Mouse (Mus musculus) adrenal gland, postnatal 14 days (tissue): ENCODE data around the gene Pmpca. TPM values are rescaled to one million over a fixed set of nuclear protein-coding genes. Genes with fewer than 3 reads are reported as not detected.
"Not testable (repeated sequence)": the region's sequence is repeated elsewhere in the genome, so short reads cannot be mapped to it uniquely, and the experiment has no call there.

ENCODE experiments used
- DNase-seq: peaks from one replicate; pipeline ENCODE4 v3.0.0; 2021; ENCODE audit warnings: mixed read lengths
- total RNA-seq: library from RNA; stranded (reverse); gene quantifications from 2 replicates; pipeline ENCODE4 v1.2.3, GENCODE M21; 2021

Gene Pmpca
- total RNA-seq, 1 experiment from 2014 or later: 122 TPM

GRCm38 (mm10) chr2:26368572-26368971, 20.6 kb upstream of the Pmpca start:
- DNase-seq: peak; percentile 52

GRCm38 (mm10) chr2:26372396-26372795, 16.7 kb upstream of the Pmpca start:
- no peak for DNase-seq

GRCm38 (mm10) chr2:26380131-26380771, 8.9 kb upstream of the Pmpca start, which contains the start of gene Snapc4:
Gene Snapc4 (minus strand): TSS chr2:26380653.
- peak; percentile 93 for DNase-seq

- DNase-seq: not testable (repeated sequence)
Measured at GRCm38 (mm10) chr2:26380871-26381270, 8.3 kb upstream of the Pmpca start.

- DNase-seq: no peak
Measured at GRCm38 (mm10) chr2:26387713-26388112, 1.4 kb upstream of the Pmpca start.

- peak; percentile 57 for DNase-seq
Measured at GRCm38 (mm10) chr2:26388682-26389153, 421 bp upstream of the Pmpca start.

GRCm38 (mm10) chr2:26390954-26391353, 1.8 kb downstream of the Pmpca start:
- DNase-seq: no peak

GRCm38 (mm10) chr2:26391617-26392016, 2.5 kb downstream of the Pmpca start:
- no peak for DNase-seq

- DNase-seq: no peak
Measured at GRCm38 (mm10) chr2:26398978-26399377, 9.8 kb downstream of the Pmpca start.

GRCm38 (mm10) chr2:26399647-26400046, 10.5 kb downstream of the Pmpca start:
- no peak for DNase-seq

GRCm38 (mm10) chr2:26400296-26400695, 11.2 kb downstream of the Pmpca start:
- no peak for DNase-seq

GRCm38 (mm10) chr2:26401023-26401422, 11.9 kb downstream of the Pmpca start:
- DNase-seq: no peak

GRCm38 (mm10) chr2:26402265-26402664, 13.1 kb downstream of the Pmpca start:
- DNase-seq: no peak

GRCm38 (mm10) chr2:26403306-26403705, 14.2 kb downstream of the Pmpca start:
- no peak for DNase-seq

GRCm38 (mm10) chr2:26408515-26409356, 19.6 kb downstream of the Pmpca start, which contains the start of gene Inpp5e:
Gene Inpp5e (minus strand): TSS chr2:26409203.
- DNase-seq: peak; percentile 99

GRCm38 (mm10) chr2:26409362-26409761, 20.2 kb downstream of the Pmpca start:
- no peak for DNase-seq

- no peak for DNase-seq
Measured at GRCm38 (mm10) chr2:26410091-26410490, 21.0 kb downstream of the Pmpca start.

- DNase-seq: peak; percentile 48
Measured at GRCm38 (mm10) chr2:26410931-26411411, 21.8 kb downstream of the Pmpca start.

GRCm38 (mm10) chr2:26417066-26417465, 27.9 kb downstream of the Pmpca start:
- DNase-seq: no peak

GRCm38 (mm10) chr2:26418120-26418519, 29.0 kb downstream of the Pmpca start:
- DNase-seq: no peak

- no peak for DNase-seq
Measured at GRCm38 (mm10) chr2:26421969-26422368, 32.8 kb downstream of the Pmpca start.

- no peak for DNase-seq
Measured at GRCm38 (mm10) chr2:26423086-26423485, 33.9 kb downstream of the Pmpca start.

- DNase-seq: no peak
Measured at GRCm38 (mm10) chr2:26424541-26424940, 35.4 kb downstream of the Pmpca start.
